Mouse (Mus musculus) lung, postnatal 0 days (tissue): Measurements from ENCODE around the gene Gm815. TPM values are rescaled to one million over a fixed set of nuclear protein-coding genes. Genes with fewer than 3 reads are reported as not detected.
A peak's percentile ranks its signal among the peaks of the same experiment; 100 is the strongest.

Experiments used
- ATAC-seq: fragments of 200-750 bp; cut with Nextera tagmentation; 2 replicates; pipeline ENCODE4 v1.8.0; 2017; ENCODE audit warnings: moderate library complexity
- DNase-seq: peaks from one replicate; pipeline ENCODE4 v3.0.0-alpha.2; 2016; ENCODE audit warnings: low spot score
- H3K27ac ChIP-seq: fragments of 300-500 bp; sonication (generic); 2 replicates; pipeline ENCODE4 v1.5.1; 2014; ENCODE audit warnings: antibody characterized with exemption, mild to moderate bottlenecking, low read length, mixed read lengths
- H3K27me3 ChIP-seq: fragments of 300-500 bp; sonication (generic); replicated peaks from 2 replicates; pipeline ENCODE4 v1.6.1; 2014; ENCODE audit warnings: low read length, mixed read lengths; ENCODE audit not compliant: insufficient read depth
- H3K36me3 ChIP-seq: fragments of 300-500 bp; sonication (generic); 2 replicates; pipeline ENCODE4 v1.6.1; 2014; ENCODE audit warnings: low read length, mixed read lengths; ENCODE audit not compliant: insufficient read depth
- H3K4me1 ChIP-seq: fragments of 300-500 bp; sonication (generic); 2 replicates; pipeline ENCODE4 v1.6.1; 2014; ENCODE audit warnings: antibody characterized with exemption, low read depth, low read length, mixed read lengths; ENCODE audit not compliant: insufficient read depth
- H3K4me2 ChIP-seq: fragments of 300-500 bp; sonication (generic); replicated peaks from 2 replicates; pipeline ENCODE4 v1.6.1; 2014; ENCODE audit warnings: low read depth, mild to moderate bottlenecking, low read length, moderate library complexity, mixed read lengths
- H3K4me3 ChIP-seq: fragments of 300-500 bp; sonication (generic); 2 replicates; pipeline ENCODE4 v1.5.1; 2014; ENCODE audit warnings: low read depth, low read length
- H3K9ac ChIP-seq: fragments of 300-500 bp; sonication (generic); replicated peaks from 2 replicates; pipeline ENCODE4 v1.6.1; 2014; ENCODE audit warnings: low read depth, mild to moderate bottlenecking
- H3K9me3 ChIP-seq: fragments of 300-500 bp; sonication (generic); 2 replicates; pipeline ENCODE4 v1.6.1; 2016; ENCODE audit warnings: low read length, mixed read lengths
- CTCF ChIP-seq: IDR thresholded peaks from 2 replicates; pipeline ENCODE4 v1.5.1; 2016; ENCODE audit warnings: antibody characterized with exemption, mild to moderate bottlenecking
- EP300 ChIP-seq: IDR thresholded peaks from 2 replicates; pipeline ENCODE4 v1.6.1; 2016; ENCODE audit warnings: antibody characterized with exemption, mild to moderate bottlenecking, control low read depth
- WGBS: fragments of 180-500 bp; shearing (Covaris S2); extraction: QIAGEN DNeasy Blood & Tissue Kit; methylation state at CpG from one replicate; pipeline ENCODE4 v1.1.7; 2014; 5-methylcytosine and 5-hydroxymethylcytosine counted together
- polyA plus RNA-seq: library from polyadenylated mRNA; unstranded; fragments of >200 nt; fragmentation: Nextera tagmentation; extraction: Ambion mirVana; gene quantifications from 2 replicates; pipeline ENCODE4 v1.2.1, GENCODE M21; 2015

The Gm815 gene
- polyA plus RNA-seq, 1 experiment from 2014 or later, result 0.16 TPM

GRCm38 (mm10) chr19:26920816-26921215 lies 35.1 kb downstream of the Gm815 start:
- DNase-seq, result peak; percentile 50
- ATAC-seq, result peak; percentile 49; the same call in 1 of the 2 replicates
- Histone ChIP-seq H3K4me2 (no peak overlapping the region), H3K4me3 (no peak overlapping the region), H3K9ac (no peak overlapping the region), H3K36me3 (no peaks in the 10 kb centered on the region), H3K9me3 (no peaks in the 10 kb centered on the region), H3K27me3 (no peaks in the 10 kb centered on the region), H3K4me1 (no peaks in the 10 kb centered on the region), H3K27ac (no peak overlapping the region)
- no peak for TF ChIP-seq CTCF
- TF ChIP-seq EP300, result peak; percentile 54
- WGBS, result 52% methylated on average over 2 of the region's 2 CpGs

- Histone ChIP-seq H3K4me2 (no peak overlapping the region), H3K9me3 (no peaks in the 10 kb centered on the region), H3K27me3 (no peaks in the 10 kb centered on the region), H3K9ac (no peak overlapping the region), H3K4me3 (no peak overlapping the region), H3K36me3 (no peaks in the 10 kb centered on the region), H3K27ac (no peak overlapping the region), H3K4me1 (no peaks in the 10 kb centered on the region)
- DNase-seq (no peak), ATAC-seq (no peak)
- TF ChIP-seq CTCF (no peak), EP300 (no peak)
- 52% methylated on average over 6 of the region's 6 CpGs for WGBS
These were observed 44.9 kb downstream of the Gm815 start for GRCm38 (mm10) chr19:26930295-26931283.

- Histone ChIP-seq H3K4me2 (no peak overlapping the region), H3K9me3 (no peaks in the 10 kb centered on the region), H3K27me3 (no peaks in the 10 kb centered on the region), H3K4me3 (no peak overlapping the region), H3K27ac (no peak overlapping the region), H3K4me1 (no peaks in the 10 kb centered on the region), H3K9ac (no peak overlapping the region), H3K36me3 (no peaks in the 10 kb centered on the region)
- no peak for TF ChIP-seq CTCF
- no peak for TF ChIP-seq EP300
- WGBS, result 31% methylated on average over 2 of the region's 2 CpGs
- ATAC-seq (peak; percentile 35; the same call in 1 of the 2 replicates), DNase-seq (peak; percentile 9)
These were observed 48.5 kb downstream of the Gm815 start for GRCm38 (mm10) chr19:26934186-26934585.
